Mouse (Mus musculus): ENCODE measurements around the gene Ap1s1.

GRCm38 (mm10) chr5:137072079-137072960, 26.4 kb upstream of the Ap1s1 start, which contains the start of gene Serpine1:
- TF ChIP-seq NELFE (IDR thresholded peaks at IDR 0.05; ENCODE audit: low read depth, low read length): no peak
- no peak for TF ChIP-seq TAL1 (IDR thresholded peaks at IDR 0.05; ENCODE audit: low read length)
- no peak for TF ChIP-seq MAX (IDR thresholded peaks at IDR 0.05; ENCODE audit: low read length)
- no peak for TF ChIP-seq NRF1 (IDR thresholded peaks at IDR 0.05; ENCODE audit: insufficient read depth, low read depth, low read length, poor library complexity, severe bottlenecking)
- no peak for TF ChIP-seq POLR2A (IDR thresholded peaks at IDR 0.05; ENCODE audit: control insufficient read depth in 1 of 2, insufficient read depth in 1 of 2, low read depth in 1 of 2, low read length in 2 of 2, poor library complexity in 1 of 2)
- TF ChIP-seq EP300 (IDR thresholded peaks at IDR 0.05; ENCODE audit: low read depth in 1 of 2, low read length in 2 of 2): no peak
- no peak for TF ChIP-seq POLR2AphosphoS2 (IDR thresholded peaks at IDR 0.05; ENCODE audit: low read length)
- no peak for TF ChIP-seq TCF12 (IDR thresholded peaks at IDR 0.05; ENCODE audit: low read depth, low read length)
- no peak for TF ChIP-seq CTCF (IDR thresholded peaks at IDR 0.05 in 2 of 3, conservative IDR thresholded peaks at IDR 0.05 in 1 of 3; ENCODE audit: control insufficient read depth in 1 of 3, insufficient read depth in 1 of 3, low read depth in 2 of 3, low read length in 3 of 3, poor library complexity in 1 of 3, severe bottlenecking in 1 of 3)
- TF ChIP-seq MXI1 (IDR thresholded peaks at IDR 0.05; ENCODE audit: low read depth, low read length): no peak
- TF ChIP-seq USF1 (IDR thresholded peaks at IDR 0.05; ENCODE audit: low read depth, low read length): no peak
